Mouse (Mus musculus): ENCODE measurements around the gene Dynlt1f. TPM values are rescaled to one million over a fixed set of nuclear protein-coding genes. Genes with fewer than 3 reads are reported as not detected.
"Not testable (repeated sequence)": the region's sequence is repeated elsewhere in the genome, so short reads cannot be mapped to it uniquely, and the experiment has no call there.

Gene Dynlt1f
- polyA plus RNA-seq, 1 experiment, result 31.5 TPM

DNA sequence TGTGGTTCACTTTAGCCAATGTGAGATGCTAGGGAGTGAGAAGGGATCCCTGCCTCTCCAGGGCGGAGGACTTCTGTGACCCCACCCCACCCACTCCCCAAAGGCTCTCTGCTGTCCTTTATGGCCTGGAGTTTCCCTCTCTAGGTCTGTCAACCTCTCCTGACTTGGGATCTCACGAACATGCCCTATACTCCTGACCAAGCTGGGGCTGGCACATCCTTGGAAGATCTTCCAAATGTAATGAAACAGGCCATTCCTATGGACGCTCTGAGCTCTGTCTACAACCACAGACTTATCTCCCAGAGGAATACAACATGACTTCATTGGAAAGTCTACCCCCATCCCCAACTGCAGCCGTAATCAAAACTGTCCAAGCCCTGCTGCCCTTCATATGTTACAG lies 11.0 kb downstream of the Dynlt1f start:
- H3K4me1 ChIP-seq (ENCODE audit: control insufficient read depth, insufficient read depth, insufficient read length, low read length); H3K27ac ChIP-seq (replicated peaks; ENCODE audit: low read depth, low read length); H3K4me3 ChIP-seq (ENCODE audit: insufficient read depth, low read depth, low read length): not testable (repeated sequence)

- not testable (repeated sequence) for H3K27ac ChIP-seq (replicated peaks; ENCODE audit: low read depth, low read length); H3K4me1 ChIP-seq (ENCODE audit: control insufficient read depth, insufficient read depth, insufficient read length, low read length); H3K4me3 ChIP-seq (ENCODE audit: insufficient read depth, low read depth, low read length)
These were observed 11.5 kb downstream of the Dynlt1f start for GRCm38 (mm10) chr17:6644210-6644609.

- not testable (repeated sequence) for H3K4me1 ChIP-seq (ENCODE audit: control insufficient read depth, insufficient read depth, insufficient read length, low read length); H3K27ac ChIP-seq (replicated peaks; ENCODE audit: low read depth, low read length); H3K4me3 ChIP-seq (ENCODE audit: insufficient read depth, low read depth, low read length)
These were observed 14.8 kb downstream of the Dynlt1f start for GRCm38 (mm10) chr17:6640771-6641429.

DNA sequence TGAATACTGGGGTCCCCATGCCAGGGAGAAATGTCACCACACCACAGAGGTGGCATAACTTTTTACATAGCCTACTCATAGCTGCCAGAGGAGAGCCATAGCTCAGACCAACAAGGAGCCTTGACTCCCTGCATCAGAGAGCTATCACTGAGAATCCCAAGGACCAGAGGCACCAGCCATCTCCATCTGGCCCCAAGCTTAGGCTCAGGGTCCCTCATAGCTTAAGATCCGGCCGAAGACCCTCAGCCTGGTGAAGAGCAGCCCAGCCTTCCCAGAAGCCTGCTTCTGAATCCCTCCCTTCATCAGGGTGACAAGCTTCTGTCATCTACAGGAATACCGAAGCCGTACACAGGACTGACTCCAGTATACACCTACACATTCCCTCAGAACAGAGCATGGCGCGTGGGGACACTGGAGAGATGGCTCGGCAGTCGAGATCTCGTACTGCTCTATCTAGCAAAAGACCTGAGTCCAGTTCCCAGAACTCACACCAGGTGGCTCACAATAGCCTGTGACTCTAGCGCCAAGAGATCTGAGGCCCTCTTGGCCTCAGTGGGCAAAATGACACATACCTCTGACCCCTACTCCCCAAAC lies 15.6 kb downstream of the Dynlt1f start:
- not testable (repeated sequence) for H3K4me3 ChIP-seq (ENCODE audit: insufficient read depth, low read depth, low read length); H3K4me1 ChIP-seq (ENCODE audit: control insufficient read depth, insufficient read depth, insufficient read length, low read length); H3K27ac ChIP-seq (replicated peaks; ENCODE audit: low read depth, low read length)

- H3K4me1 ChIP-seq (ENCODE audit: control insufficient read depth, insufficient read depth, insufficient read length, low read length); H3K4me3 ChIP-seq (ENCODE audit: insufficient read depth, low read depth, low read length); H3K27ac ChIP-seq (replicated peaks; ENCODE audit: low read depth, low read length): not testable (repeated sequence)
These were observed 16.2 kb downstream of the Dynlt1f start for GRCm38 (mm10) chr17:6639486-6639885.

- H3K4me1 ChIP-seq (ENCODE audit: control insufficient read depth, insufficient read depth, insufficient read length, low read length); H3K27ac ChIP-seq (replicated peaks; ENCODE audit: low read depth, low read length); H3K4me3 ChIP-seq (ENCODE audit: insufficient read depth, low read depth, low read length): not testable (repeated sequence)
These were observed 17.3 kb downstream of the Dynlt1f start for GRCm38 (mm10) chr17:6638444-6638843.

GRCm38 (mm10) chr17:6637434-6637833 lies 18.3 kb downstream of the Dynlt1f start:
- not testable (repeated sequence) for H3K4me1 ChIP-seq (ENCODE audit: control insufficient read depth, insufficient read depth, insufficient read length, low read length); H3K4me3 ChIP-seq (ENCODE audit: insufficient read depth, low read depth, low read length); H3K27ac ChIP-seq (replicated peaks; ENCODE audit: low read depth, low read length)

DNA sequence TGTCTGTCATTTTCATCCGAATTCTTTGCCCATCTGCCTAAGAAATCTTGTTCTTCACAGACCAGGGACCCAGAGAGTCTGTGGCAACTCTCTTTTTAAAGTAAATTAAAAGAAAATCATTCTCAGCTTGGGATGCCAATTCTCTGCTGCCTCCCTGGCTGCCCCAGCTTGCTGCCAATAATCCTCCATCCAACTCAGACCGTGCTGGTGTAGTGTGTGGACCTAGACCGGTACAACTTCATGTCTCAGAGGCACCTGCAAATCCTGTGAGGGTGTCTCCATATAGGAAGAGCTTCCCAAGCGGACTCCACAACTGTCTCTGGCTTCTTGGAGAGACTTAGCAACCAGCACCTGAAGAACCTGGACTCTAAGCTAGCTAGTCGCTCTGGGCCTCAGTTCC lies 18.8 kb downstream of the Dynlt1f start:
- Histone ChIP-seq H3K4me3 (ENCODE audit: insufficient read depth, low read depth, low read length) (no peak overlapping the region), H3K4me1 (ENCODE audit: control insufficient read depth, insufficient read depth, insufficient read length, low read length) (no peaks in the 10 kb centered on the region), H3K27ac (replicated peaks; ENCODE audit: low read depth, low read length) (no peak overlapping the region)

- H3K27ac ChIP-seq (replicated peaks; ENCODE audit: low read depth, low read length), result not testable (repeated sequence)
These were observed 19.9 kb downstream of the Dynlt1f start for GRCm38 (mm10) chr17:6635781-6636180.

DNA sequence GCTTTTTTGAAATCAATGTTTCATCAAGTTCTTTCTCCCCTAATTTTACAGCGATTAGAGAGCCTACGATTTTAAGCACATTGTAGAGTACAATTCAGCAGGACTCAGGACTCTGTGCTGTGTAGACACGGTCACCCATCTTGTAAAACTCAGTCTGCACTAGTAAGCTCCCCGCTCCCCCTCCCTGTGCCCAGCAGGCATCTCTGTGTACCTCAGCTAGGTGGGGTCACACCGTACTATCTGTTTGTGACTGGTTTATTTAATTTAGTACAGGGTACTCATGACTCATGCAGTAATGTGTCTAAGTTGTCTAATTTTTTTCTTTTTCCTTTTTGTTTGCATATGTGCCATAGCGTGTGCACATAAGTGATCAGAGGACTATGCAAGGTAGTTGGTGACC lies 22.9 kb downstream of the Dynlt1f start:
- not testable (repeated sequence) for H3K4me1 ChIP-seq (ENCODE audit: control insufficient read depth, insufficient read depth, insufficient read length, low read length); H3K27ac ChIP-seq (replicated peaks; ENCODE audit: low read depth, low read length); H3K4me3 ChIP-seq (ENCODE audit: insufficient read depth, low read depth, low read length)

More at GRCm38 (mm10) chr17:6635781-6636180, 19.9 kb downstream of the Dynlt1f start:
- not testable (repeated sequence) for H3K4me1 ChIP-seq (ENCODE audit: control insufficient read depth, insufficient read depth, insufficient read length, low read length); H3K4me3 ChIP-seq (ENCODE audit: insufficient read depth, low read depth, low read length)

DNA sequence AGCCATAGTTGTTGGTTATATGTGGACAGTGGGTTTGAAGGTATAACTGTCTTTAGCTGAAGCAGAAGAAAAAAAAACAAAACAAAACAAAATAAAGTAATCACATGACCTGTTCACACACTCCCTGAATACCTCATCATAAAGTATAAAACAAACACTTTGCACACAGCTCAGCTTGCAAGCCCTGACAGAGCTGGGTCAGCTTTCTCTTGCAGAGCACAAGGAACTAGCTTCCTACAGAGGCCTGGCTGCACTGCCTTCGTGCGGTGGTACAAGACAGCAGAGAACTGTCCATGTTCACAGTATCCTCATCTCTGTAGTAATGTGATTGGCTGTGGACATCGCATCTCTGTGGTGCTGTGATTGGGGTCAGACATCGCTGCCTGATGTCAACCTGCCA lies 25.3 kb downstream of the Dynlt1f start:
- H3K27ac ChIP-seq (replicated peaks; ENCODE audit: low read depth, low read length); H3K4me3 ChIP-seq (ENCODE audit: insufficient read depth, low read depth, low read length); H3K4me1 ChIP-seq (ENCODE audit: control insufficient read depth, insufficient read depth, insufficient read length, low read length): not testable (repeated sequence)

DNA sequence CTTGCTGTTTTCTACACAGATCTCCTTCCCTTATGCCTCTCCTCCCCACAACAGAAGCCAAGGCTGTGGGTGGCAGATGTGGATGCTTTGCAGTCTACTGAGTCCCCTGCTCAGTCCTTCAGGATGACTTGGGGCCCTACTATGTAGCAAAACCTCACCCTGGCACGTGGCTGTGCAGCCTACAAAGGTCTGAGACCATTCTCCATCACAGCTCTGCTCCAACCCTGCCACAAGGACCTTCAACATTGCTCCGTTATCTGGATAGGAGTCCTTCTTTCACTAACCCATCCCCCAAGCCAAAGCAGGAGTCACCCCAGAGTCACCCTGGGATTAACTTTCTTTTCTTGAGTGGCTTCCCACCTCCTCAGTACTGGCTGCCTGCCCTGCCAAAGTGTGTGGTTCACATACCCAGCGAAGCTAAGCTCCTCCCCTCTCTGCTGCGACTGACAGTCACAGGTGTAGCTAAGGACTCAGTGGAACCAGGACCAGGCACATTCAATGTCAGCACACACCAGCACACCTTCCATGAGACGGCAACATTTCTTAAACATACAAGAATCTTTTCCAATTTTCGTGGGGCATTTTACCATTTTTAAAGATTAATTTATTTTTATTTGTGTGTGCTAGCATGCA lies 30.7 kb downstream of the Dynlt1f start:
- H3K27ac ChIP-seq (replicated peaks; ENCODE audit: low read depth, low read length); H3K4me1 ChIP-seq (ENCODE audit: control insufficient read depth, insufficient read depth, insufficient read length, low read length); H3K4me3 ChIP-seq (ENCODE audit: insufficient read depth, low read depth, low read length): not testable (repeated sequence)

DNA sequence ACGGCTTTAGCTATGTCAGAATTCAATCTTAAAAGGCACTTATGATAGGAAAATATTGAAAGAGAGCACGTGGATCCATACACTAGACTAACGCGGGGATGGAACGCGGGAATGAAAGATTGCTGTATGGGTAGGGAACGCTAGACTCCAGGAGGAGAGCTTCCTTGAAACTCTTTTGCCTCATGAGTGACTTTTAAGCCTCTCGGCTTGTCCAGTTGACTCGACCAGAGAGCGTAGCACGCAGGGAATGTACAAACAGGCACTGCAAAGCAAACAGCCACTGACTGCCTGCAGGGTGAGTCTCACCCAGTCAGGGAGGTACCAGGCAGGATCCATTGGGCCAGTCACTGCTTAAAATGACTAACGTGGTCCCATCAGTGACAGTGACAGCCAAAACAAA lies 33.7 kb downstream of the Dynlt1f start:
- H3K27ac ChIP-seq (replicated peaks; ENCODE audit: low read depth, low read length); H3K4me3 ChIP-seq (ENCODE audit: insufficient read depth, low read depth, low read length); H3K4me1 ChIP-seq (ENCODE audit: control insufficient read depth, insufficient read depth, insufficient read length, low read length): not testable (repeated sequence)

- H3K4me3 ChIP-seq (ENCODE audit: insufficient read depth, low read depth, low read length); H3K4me1 ChIP-seq (ENCODE audit: control insufficient read depth, insufficient read depth, insufficient read length, low read length); H3K27ac ChIP-seq (replicated peaks; ENCODE audit: low read depth, low read length): not testable (repeated sequence)
These were observed 34.8 kb downstream of the Dynlt1f start for GRCm38 (mm10) chr17:6620730-6621451.

GRCm38 (mm10) chr17:6620035-6620434 lies 35.7 kb downstream of the Dynlt1f start:
- H3K27ac ChIP-seq (replicated peaks; ENCODE audit: low read depth, low read length); H3K4me1 ChIP-seq (ENCODE audit: control insufficient read depth, insufficient read depth, insufficient read length, low read length); H3K4me3 ChIP-seq (ENCODE audit: insufficient read depth, low read depth, low read length): not testable (repeated sequence)

All from brown adipose tissue, adult 24 weeks (tissue).